Comparison of ENCODE assay signal across 12 mouse cellular contexts in the genomic region with DNA sequence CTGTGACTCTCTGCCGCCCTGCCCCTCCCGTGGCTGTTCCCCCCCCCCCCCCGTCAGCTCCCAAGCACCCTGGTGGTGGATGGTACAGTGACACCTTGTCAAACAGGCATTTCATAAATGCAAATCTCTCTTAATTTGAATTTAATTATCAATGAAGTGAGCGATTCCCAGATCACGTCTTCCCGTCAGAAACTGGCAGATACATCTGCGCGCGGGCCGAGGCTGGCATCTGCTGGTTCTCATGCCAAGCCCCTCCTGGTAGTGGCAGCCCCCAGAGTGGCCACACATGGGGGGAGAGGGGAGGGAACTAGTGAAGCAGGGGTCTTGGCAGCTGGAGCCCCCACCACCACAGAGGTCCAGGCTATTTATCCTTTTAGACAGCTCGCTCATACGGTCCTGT.
"Had no signal": no experiment of that assay in that cellular context is flagged by ENCODE, and none has a peak within 500 bp of the region (broad histone marks: within the 10 kb centered on the region; RNA-seq: fewer than 3 reads in every experiment).

No protein-coding gene starts in this region.

- ATAC-seq: midbrain, embryonic 15.5 days had no signal

- H3K9ac ChIP-seq: kidney, embryonic 15.5 days; limb, embryonic 13.5 days; liver, embryonic 14.5 days; midbrain, embryonic 15.5 days; stomach, embryonic 15.5 days had no signal

- DNase-seq: kidney, adult 2 months; kidney, postnatal 14 days; lung, adult 18-20 months; right cerebral cortex, postnatal 14 days; thymus, adult 2 months; thymus, postnatal 25 days had no signal

- H3K9me3 ChIP-seq: kidney, embryonic 15.5 days; midbrain, embryonic 15.5 days; stomach, embryonic 15.5 days had no signal

- H3K4me2 ChIP-seq: kidney, embryonic 15.5 days; limb, embryonic 13.5 days; midbrain, embryonic 15.5 days; stomach, embryonic 15.5 days had no signal

- H3K36me3 ChIP-seq: limb, embryonic 13.5 days; midbrain, embryonic 15.5 days; stomach, embryonic 15.5 days had no signal

- H3K27me3 ChIP-seq: kidney, embryonic 15.5 days; midbrain, embryonic 15.5 days; stomach, embryonic 15.5 days had no signal

- H3K27ac ChIP-seq: kidney, embryonic 15.5 days; left cerebral cortex, adult 2 months; limb, embryonic 13.5 days; liver, embryonic 14.5 days; midbrain, embryonic 15.5 days; stomach, embryonic 15.5 days had no signal

- H3K4me3 ChIP-seq: kidney, embryonic 15.5 days; left cerebral cortex, adult 2 months; limb, embryonic 13.5 days; midbrain, embryonic 15.5 days; stomach, embryonic 15.5 days had no signal
